In genomic region chr10:110474107-110474506, GRCm38 (mm10) we compare ENCODE assay signal across 28 mouse cellular contexts. TPM values are rescaled to one million over a fixed set of nuclear protein-coding genes. Genes with fewer than 3 reads are reported as not detected.
A peak's percentile ranks its signal among the peaks of the same experiment; 100 is the strongest.
DNase-seq lines count a peak whose midpoint lies in the region; ATAC-seq and TF ChIP-seq lines count a peak whose summit lies in the region.
"Had no signal": no experiment of that assay in that cellular context is flagged by ENCODE, and none has a peak within 500 bp of the region (broad histone marks: within the 10 kb centered on the region; RNA-seq: fewer than 3 reads in every experiment).

No protein-coding gene starts in this region.

- H3K4me1 ChIP-seq in heart, embryonic 12.5 days (replicated peaks) = no peaks in the 10 kb centered on the region
- H3K4me1 ChIP-seq: embryonic facial prominence, embryonic 13.5 days; embryonic facial prominence, embryonic 15.5 days had no signal

- peak; percentile 77 for ATAC-seq in heart, embryonic 12.5 days (ENCODE audit: insufficient number of reproducible peaks, low FRiP score)
- ATAC-seq: activated CD4-positive, CD25-positive, alpha-beta regulatory T cell, adult 4 months; forebrain, embryonic 14.5 days; forebrain, embryonic 16.5 days; Patski had no signal

- no peak overlapping the region for H3K4me3 ChIP-seq in heart, embryonic 12.5 days
- H3K4me3 ChIP-seq in C2C12 (ENCODE audit: insufficient read depth, poor library complexity, severe bottlenecking) = no peak overlapping the region
- no peak overlapping the region for H3K4me3 ChIP-seq in myocyte
- H3K4me3 ChIP-seq: embryonic facial prominence, embryonic 13.5 days; embryonic facial prominence, embryonic 15.5 days; erythroblast, embryonic 14.5 days; forebrain, embryonic 10.5 days; forebrain, embryonic 12.5 days had no signal

- H3K36me3 ChIP-seq in heart, embryonic 12.5 days = no peaks in the 10 kb centered on the region
- no peaks in the 10 kb centered on the region for H3K36me3 ChIP-seq in C2C12 (ENCODE audit: control insufficient read depth, insufficient read depth)
- no peaks in the 10 kb centered on the region for H3K36me3 ChIP-seq in myocyte (ENCODE audit: control insufficient read depth, insufficient read depth)
- H3K36me3 ChIP-seq: embryonic facial prominence, embryonic 13.5 days; embryonic facial prominence, embryonic 15.5 days; forebrain, embryonic 10.5 days; forebrain, embryonic 12.5 days had no signal

- H3K9me3 ChIP-seq in heart, embryonic 12.5 days (replicated peaks) = no peaks in the 10 kb centered on the region
- H3K9me3 ChIP-seq: embryonic facial prominence, embryonic 13.5 days; embryonic facial prominence, embryonic 15.5 days; forebrain, embryonic 10.5 days; forebrain, embryonic 12.5 days had no signal

- H3ac ChIP-seq in C2C12 (ENCODE audit: control insufficient read depth, insufficient read length, low read depth) = no peak overlapping the region
- no peak overlapping the region for H3ac ChIP-seq in myocyte (ENCODE audit: control insufficient read depth, insufficient read length)

- no peak for TF ChIP-seq CTCF in C2C12 (IDR thresholded peaks at IDR 0.05; ENCODE audit: control insufficient read depth, insufficient read depth, insufficient read length)

- H3K79me2 ChIP-seq in C2C12 (ENCODE audit: control insufficient read depth, insufficient read depth) = no peaks in the 10 kb centered on the region
- no peaks in the 10 kb centered on the region for H3K79me2 ChIP-seq in myocyte (ENCODE audit: control insufficient read depth, insufficient read depth)

- H3K27me3 ChIP-seq in heart, embryonic 12.5 days (replicated peaks) = no peaks in the 10 kb centered on the region
- H3K27me3 ChIP-seq in C2C12 (ENCODE audit: control insufficient read depth, insufficient read depth, insufficient read length) (no peaks in the 10 kb centered on the region), myocyte (ENCODE audit: control insufficient read depth, insufficient read depth, insufficient read length) (no peaks in the 10 kb centered on the region)
- H3K27me3 ChIP-seq: embryonic facial prominence, embryonic 13.5 days; embryonic facial prominence, embryonic 15.5 days; forebrain, embryonic 12.5 days had no signal

- H3K27ac ChIP-seq in heart, embryonic 12.5 days (ENCODE audit: poor library complexity, severe bottlenecking) = no peak overlapping the region
- H3K27ac ChIP-seq: embryonic facial prominence, embryonic 13.5 days; embryonic facial prominence, embryonic 15.5 days; forebrain, embryonic 10.5 days; forebrain, embryonic 12.5 days had no signal

- intact Hi-C loops in heart, postnatal 14 days (cut with DNase I) = no loop called here
- intact Hi-C loops in left cerebral cortex, postnatal 4 days (cut with DNase I) = no loop called here

- no peaks in the 10 kb centered on the region for H3K79me3 ChIP-seq in C2C12 (ENCODE audit: low read depth)

- no peak for TF ChIP-seq POLR2A in myocyte (IDR thresholded peaks at IDR 0.05; ENCODE audit: insufficient read length, low read depth)

- DNase-seq in heart, postnatal 14 days = no peak
- peak; percentile 28 for DNase-seq in 3T3-L1 (ENCODE audit: low read depth, low spot score)
- no peak for DNase-seq in left cerebral cortex, postnatal 4 days
- no peak for DNase-seq in kidney, adult 18-20 months
- DNase-seq: adrenal gland, adult 8-10 months; adrenal gland, postnatal 14 days; adrenal gland, postnatal 36 days; B cell, adult 2 months; cerebellum, adult 18-20 months; cerebellum, adult 8-10 months; cerebellum, adult 9-11 months; cerebellum, postnatal 14 days; cerebellum, postnatal 36 days; embryo, embryonic 11 days had no signal

- H3K9ac ChIP-seq in heart, embryonic 12.5 days = no peak overlapping the region
- H3K9ac ChIP-seq: embryonic facial prominence, embryonic 13.5 days; embryonic facial prominence, embryonic 15.5 days; forebrain, embryonic 12.5 days had no signal

- 37% methylated on average over 1 of the region's 1 CpGs for WGBS in heart, embryonic 12.5 days

- no peak overlapping the region for H3K4me2 ChIP-seq in heart, embryonic 12.5 days
- peak overlapping the region; percentile 18 for H3K4me2 ChIP-seq in myocyte (ENCODE audit: low read depth)
- H3K4me2 ChIP-seq: embryonic facial prominence, embryonic 13.5 days; embryonic facial prominence, embryonic 15.5 days; forebrain, embryonic 12.5 days had no signal

TF ChIP-seq in C2C12, 6 proteins besides CTCF, POLR2A, EP300 and RAD21:
- TF ChIP-seq MYOD1 (IDR thresholded peaks at IDR 0.05; ENCODE audit: control insufficient read depth, insufficient read length, low read depth) (no peak), CEBPB (IDR thresholded peaks at IDR 0.05; ENCODE audit: low read depth) (peak; percentile 55)

TF ChIP-seq in myocyte, 11 proteins besides CTCF, POLR2A, EP300 and RAD21:
- no peak for TF ChIP-seq TCF12 (IDR thresholded peaks at IDR 0.05; ENCODE audit: insufficient read depth, poor library complexity, severe bottlenecking)
- TF ChIP-seq CEBPB (IDR thresholded peaks at IDR 0.05; ENCODE audit: insufficient read depth, poor library complexity, severe bottlenecking) = 0 out of 2 replicates have a peak, but pooled peaks have one; percentile 31

RNA-seq across cellular contexts. Expression of gene Nav3, which starts 18.1 kb away (rescaled TPM):
- 1.6 and 1.9 TPM in 2 replicates for polyA plus RNA-seq in heart, embryonic 12.5 days (2016; fragmentation: Nextera tagmentation; extraction: Ambion mirVana)
- 10 to 100 TPM in 1 of 2 experiments, 1 to 10 TPM in 1; 8.9 to 11.6 TPM for total RNA-seq in heart, postnatal 14 days (2021)
- polyA plus RNA-seq in C2C12 (2012; fragmentation: generic; extraction: Trizol) (5.0 TPM), myocyte (2012; fragmentation: generic; extraction: Trizol) (2.9 TPM)
- total RNA-seq in left cerebral cortex, postnatal 4 days (2021) = 100 to 1,000 TPM; 140 to 152 TPM
- total RNA-seq: common myeloid progenitor, adult 5-6 weeks; MEL had no signal
- polyA plus RNA-seq: erythroblast, embryonic 14.5 days had no signal
